Mouse (Mus musculus) A20 (cell line): Measurements from ENCODE around the gene Arhgap31.
"Not testable (repeated sequence)": the region's sequence is repeated elsewhere in the genome, so short reads cannot be mapped to it uniquely, and the experiment has no call there.

Experiments
- DNase-seq: peaks from one replicate; pipeline ENCODE4 v3.0.0-alpha.2; 2011; ENCODE audit warnings: low read depth, low spot score

The Arhgap31 gene

GRCm38 (mm10) chr16:38688531-38689264, 24.4 kb downstream of the Arhgap31 start:
- no peak for DNase-seq

- no peak for DNase-seq
These were observed 25.4 kb downstream of the Arhgap31 start for GRCm38 (mm10) chr16:38687673-38688072.

- DNase-seq: no peak
These were observed 30.0 kb downstream of the Arhgap31 start for GRCm38 (mm10) chr16:38683094-38683493.

- no peak for DNase-seq
These were observed 31.8 kb downstream of the Arhgap31 start for GRCm38 (mm10) chr16:38681313-38681712.

- no peak for DNase-seq
These were observed 33.5 kb downstream of the Arhgap31 start for GRCm38 (mm10) chr16:38679431-38680021.

GRCm38 (mm10) chr16:38678853-38679252, 34.2 kb downstream of the Arhgap31 start:
- DNase-seq: no peak

- DNase-seq: not testable (repeated sequence)
These were observed 35.1 kb downstream of the Arhgap31 start for GRCm38 (mm10) chr16:38677941-38678340.

GRCm38 (mm10) chr16:38677171-38677570, 35.9 kb downstream of the Arhgap31 start:
- no peak for DNase-seq

- no peak for DNase-seq
These were observed 36.4 kb downstream of the Arhgap31 start for GRCm38 (mm10) chr16:38676647-38677046.

- DNase-seq: no peak
These were observed 37.3 kb downstream of the Arhgap31 start for GRCm38 (mm10) chr16:38675600-38676335.

GRCm38 (mm10) chr16:38674891-38675290, 38.2 kb downstream of the Arhgap31 start:
- no peak for DNase-seq

- DNase-seq: no peak
These were observed 39.6 kb downstream of the Arhgap31 start for GRCm38 (mm10) chr16:38673511-38673910.

GRCm38 (mm10) chr16:38672947-38673346, 40.1 kb downstream of the Arhgap31 start:
- DNase-seq: no peak

GRCm38 (mm10) chr16:38672370-38672769, 40.7 kb downstream of the Arhgap31 start:
- no peak for DNase-seq

GRCm38 (mm10) chr16:38670621-38671390, 42.3 kb downstream of the Arhgap31 start:
- no peak for DNase-seq

GRCm38 (mm10) chr16:38668871-38669675, 44.0 kb downstream of the Arhgap31 start:
- no peak for DNase-seq

GRCm38 (mm10) chr16:38666523-38666922, 46.6 kb downstream of the Arhgap31 start:
- no peak for DNase-seq

GRCm38 (mm10) chr16:38666016-38666415, 47.1 kb downstream of the Arhgap31 start:
- no peak for DNase-seq

- DNase-seq: no peak
These were observed 50.5 kb downstream of the Arhgap31 start for GRCm38 (mm10) chr16:38662575-38662974.

GRCm38 (mm10) chr16:38654308-38654707, 58.8 kb downstream of the Arhgap31 start:
- no peak for DNase-seq

GRCm38 (mm10) chr16:38653390-38653871, 59.6 kb downstream of the Arhgap31 start:
- DNase-seq: no peak
